Mouse (Mus musculus) hindbrain, embryonic 12.5 days (tissue): ENCODE results near the gene Nup188. TPM values are rescaled to one million over a fixed set of nuclear protein-coding genes. Genes with fewer than 3 reads are reported as not detected.

Experiments used
- ATAC-seq: fragments of 200-750 bp; cut with Nextera tagmentation; 2 replicates; pipeline ENCODE4 v1.8.0; 2017; ENCODE audit warnings: moderate TSS enrichment; ENCODE audit not compliant: low FRiP score
- H3K27ac ChIP-seq: fragments of 300-500 bp; sonication (generic); 2 replicates; pipeline ENCODE4 v1.5.1; 2016; ENCODE audit warnings: mild to moderate bottlenecking
- H3K27me3 ChIP-seq: fragments of 300-500 bp; sonication (generic); 2 replicates; pipeline ENCODE4 v1.6.1; 2016; ENCODE audit warnings: mild to moderate bottlenecking
- H3K36me3 ChIP-seq: fragments of 300-500 bp; sonication (generic); 2 replicates; pipeline ENCODE4 v1.6.1; 2016; ENCODE audit warnings: mild to moderate bottlenecking
- H3K4me1 ChIP-seq: fragments of 300-500 bp; sonication (generic); 2 replicates; pipeline ENCODE4 v1.6.1; 2016
- H3K4me2 ChIP-seq: fragments of 300-500 bp; sonication (generic); replicated peaks from 2 replicates; pipeline ENCODE4 v1.6.1; 2016; ENCODE audit warnings: mild to moderate bottlenecking
- H3K4me3 ChIP-seq: fragments of 300-500 bp; sonication (generic); 2 replicates; pipeline ENCODE4 v1.5.1; 2016; ENCODE audit warnings: mild to moderate bottlenecking
- H3K9ac ChIP-seq: fragments of 300-500 bp; sonication (generic); 2 replicates; pipeline ENCODE4 v1.6.1; 2016; ENCODE audit warnings: mild to moderate bottlenecking, moderate library complexity
- H3K9me3 ChIP-seq: fragments of 300-500 bp; sonication (generic); replicated peaks from 2 replicates; pipeline ENCODE4 v1.6.1; 2016; ENCODE audit warnings: mild to moderate bottlenecking
- WGBS: fragments of 180-500 bp; shearing (Covaris S2); methylation state at CpG from one replicate; pipeline ENCODE4 v1.1.7; 2016; 5-methylcytosine and 5-hydroxymethylcytosine counted together
- polyA plus RNA-seq: library from polyadenylated mRNA; unstranded; fragments of >200 nt; fragmentation: Nextera tagmentation; extraction: Ambion mirVana; gene quantifications from 2 replicates; pipeline ENCODE4 v1.2.1, GENCODE M21; 2016

The Nup188 gene
- polyA plus RNA-seq, 1 experiment from 2014 or later = 33.9 TPM

- H3K27ac ChIP-seq = peak within 1 kb of the TSS; percentile 84
- peak within 1 kb of the TSS; percentile 98 for H3K4me2 ChIP-seq
- H3K9ac ChIP-seq = peak within 1 kb of the TSS; percentile 90
- H3K4me1 ChIP-seq = peaks cover 14% of the 10 kb centered on the region
- H3K9me3 ChIP-seq = no peaks in the 10 kb centered on the region
- H3K27me3 ChIP-seq = no peaks in the 10 kb centered on the region
- 1% methylated on average over 54 of the region's 54 CpGs for WGBS
- peaks cover 23% of the 10 kb centered on the region for H3K36me3 ChIP-seq
- peak within 1 kb of the TSS; percentile 89 for H3K4me3 ChIP-seq
- ATAC-seq = peak; percentile 99
Observed at GRCm38 (mm10) chr2:30363773-30364650, 77.8 kb downstream of the Nup188 start, which contains the start of gene Miga2. Miga2 (plus strand) TSS chr2:30364233.

- Histone ChIP-seq H3K36me3 (peaks cover 38% of the 10 kb centered on the region), H3K4me2 (peak overlapping the region; percentile 98), H3K27ac (no peak overlapping the region), H3K9me3 (no peaks in the 10 kb centered on the region), H3K4me1 (peaks cover 14% of the 10 kb centered on the region), H3K27me3 (no peaks in the 10 kb centered on the region), H3K9ac (peak overlapping the region; percentile 90), H3K4me3 (peak overlapping the region; percentile 89)
- no peak for ATAC-seq
- WGBS = 84% methylated on average over 2 of the region's 2 CpGs
Observed at GRCm38 (mm10) chr2:30365281-30366069, 79.3 kb downstream of the Nup188 start.

- 81% methylated on average over 5 of the region's 5 CpGs for WGBS
- peaks cover 14% of the 10 kb centered on the region for H3K4me1 ChIP-seq
- H3K4me2 ChIP-seq = no peak overlapping the region
- H3K9me3 ChIP-seq = no peaks in the 10 kb centered on the region
- H3K27ac ChIP-seq = no peak overlapping the region
- H3K4me3 ChIP-seq = no peak overlapping the region
- no peak overlapping the region for H3K9ac ChIP-seq
- ATAC-seq = no peak
- no peaks in the 10 kb centered on the region for H3K27me3 ChIP-seq
- peaks cover 45% of the 10 kb centered on the region for H3K36me3 ChIP-seq
Observed at GRCm38 (mm10) chr2:30366203-30366602, 80.0 kb downstream of the Nup188 start.

- Histone ChIP-seq H3K27me3 (no peaks in the 10 kb centered on the region), H3K4me2 (no peak overlapping the region), H3K9ac (no peak overlapping the region), H3K4me3 (no peak overlapping the region), H3K36me3 (peaks cover 90% of the 10 kb centered on the region), H3K9me3 (no peaks in the 10 kb centered on the region), H3K27ac (no peak overlapping the region), H3K4me1 (no peaks in the 10 kb centered on the region)
- no peak for ATAC-seq
- 96% methylated on average over 8 of the region's 8 CpGs for WGBS
Observed at GRCm38 (mm10) chr2:30371544-30371943, 85.3 kb downstream of the Nup188 start.

GRCm38 (mm10) chr2:30372726-30373125 is 86.5 kb downstream of the Nup188 start:
- WGBS = 97% methylated on average over 5 of the region's 5 CpGs
- no peak for ATAC-seq
- no peak overlapping the region for H3K4me2 ChIP-seq
- H3K36me3 ChIP-seq = peaks cover 92% of the 10 kb centered on the region
- no peak overlapping the region for H3K27ac ChIP-seq
- H3K9ac ChIP-seq = no peak overlapping the region
- no peak overlapping the region for H3K4me3 ChIP-seq
- no peaks in the 10 kb centered on the region for H3K27me3 ChIP-seq
- no peaks in the 10 kb centered on the region for H3K4me1 ChIP-seq
- H3K9me3 ChIP-seq = no peaks in the 10 kb centered on the region

- H3K9ac ChIP-seq = no peak overlapping the region
- H3K27me3 ChIP-seq = no peaks in the 10 kb centered on the region
- no peaks in the 10 kb centered on the region for H3K9me3 ChIP-seq
- H3K36me3 ChIP-seq = peaks cover 92% of the 10 kb centered on the region
- H3K4me1 ChIP-seq = no peaks in the 10 kb centered on the region
- H3K27ac ChIP-seq = no peak overlapping the region
- WGBS = 97% methylated on average over 10 of the region's 10 CpGs
- H3K4me2 ChIP-seq = no peak overlapping the region
- H3K4me3 ChIP-seq = no peak overlapping the region
- ATAC-seq = no peak
Observed at GRCm38 (mm10) chr2:30375893-30376292, 89.7 kb downstream of the Nup188 start.

GRCm38 (mm10) chr2:30377721-30378120 is 91.5 kb downstream of the Nup188 start:
- H3K9me3 ChIP-seq = no peaks in the 10 kb centered on the region
- H3K4me1 ChIP-seq = no peaks in the 10 kb centered on the region
- no peaks in the 10 kb centered on the region for H3K27me3 ChIP-seq
- no peak for ATAC-seq
- no peak overlapping the region for H3K9ac ChIP-seq
- no peak overlapping the region for H3K27ac ChIP-seq
- 88% methylated on average over 5 of the region's 5 CpGs for WGBS
- no peak overlapping the region for H3K4me2 ChIP-seq
- H3K36me3 ChIP-seq = peaks cover 92% of the 10 kb centered on the region
- no peak overlapping the region for H3K4me3 ChIP-seq

- Histone ChIP-seq H3K4me3 (no peak overlapping the region), H3K4me1 (no peaks in the 10 kb centered on the region), H3K9ac (no peak overlapping the region), H3K9me3 (no peaks in the 10 kb centered on the region), H3K4me2 (no peak overlapping the region), H3K27ac (no peak overlapping the region), H3K36me3 (peaks cover 93% of the 10 kb centered on the region), H3K27me3 (no peaks in the 10 kb centered on the region)
- 95% methylated on average over 7 of the region's 7 CpGs for WGBS
- no peak for ATAC-seq
Observed at GRCm38 (mm10) chr2:30379307-30379706, 93.1 kb downstream of the Nup188 start.

- Histone ChIP-seq H3K36me3 (peaks cover 99% of the 10 kb centered on the region), H3K27ac (no peak overlapping the region), H3K4me2 (no peak overlapping the region), H3K4me1 (no peaks in the 10 kb centered on the region), H3K9me3 (no peaks in the 10 kb centered on the region), H3K4me3 (no peak overlapping the region), H3K27me3 (no peaks in the 10 kb centered on the region), H3K9ac (no peak overlapping the region)
- ATAC-seq = no peak
- 91% methylated on average over 10 of the region's 10 CpGs for WGBS
Observed at GRCm38 (mm10) chr2:30380564-30381376, 94.6 kb downstream of the Nup188 start.

- Histone ChIP-seq H3K9me3 (no peaks in the 10 kb centered on the region), H3K4me1 (no peaks in the 10 kb centered on the region), H3K27ac (no peak overlapping the region), H3K9ac (no peak overlapping the region), H3K27me3 (no peaks in the 10 kb centered on the region), H3K4me2 (no peak overlapping the region), H3K4me3 (no peak overlapping the region), H3K36me3 (peaks cover 93% of the 10 kb centered on the region)
- WGBS = 92% methylated on average over 4 of the region's 4 CpGs
- ATAC-seq = no peak
Observed at GRCm38 (mm10) chr2:30381377-30381725, 95.2 kb downstream of the Nup188 start.

- Histone ChIP-seq H3K27ac (no peak overlapping the region), H3K4me1 (no peaks in the 10 kb centered on the region), H3K4me3 (no peak overlapping the region), H3K9me3 (no peaks in the 10 kb centered on the region), H3K36me3 (peaks cover 58% of the 10 kb centered on the region), H3K27me3 (no peaks in the 10 kb centered on the region), H3K4me2 (no peak overlapping the region), H3K9ac (no peak overlapping the region)
- WGBS = 86% methylated on average over 5 of the region's 5 CpGs
- no peak for ATAC-seq
Observed at GRCm38 (mm10) chr2:30384814-30385213, 98.6 kb downstream of the Nup188 start.

GRCm38 (mm10) chr2:30385591-30385990 is 99.4 kb downstream of the Nup188 start:
- WGBS = 86% methylated on average over 4 of the region's 4 CpGs
- Histone ChIP-seq H3K27ac (no peak overlapping the region), H3K36me3 (peaks cover 51% of the 10 kb centered on the region), H3K4me2 (no peak overlapping the region), H3K4me3 (no peak overlapping the region), H3K9ac (no peak overlapping the region), H3K4me1 (no peaks in the 10 kb centered on the region), H3K27me3 (no peaks in the 10 kb centered on the region), H3K9me3 (no peaks in the 10 kb centered on the region)
- ATAC-seq = no peak
